Comparison of ENCODE assay signal across 39 mouse cellular contexts in the genomic region with DNA sequence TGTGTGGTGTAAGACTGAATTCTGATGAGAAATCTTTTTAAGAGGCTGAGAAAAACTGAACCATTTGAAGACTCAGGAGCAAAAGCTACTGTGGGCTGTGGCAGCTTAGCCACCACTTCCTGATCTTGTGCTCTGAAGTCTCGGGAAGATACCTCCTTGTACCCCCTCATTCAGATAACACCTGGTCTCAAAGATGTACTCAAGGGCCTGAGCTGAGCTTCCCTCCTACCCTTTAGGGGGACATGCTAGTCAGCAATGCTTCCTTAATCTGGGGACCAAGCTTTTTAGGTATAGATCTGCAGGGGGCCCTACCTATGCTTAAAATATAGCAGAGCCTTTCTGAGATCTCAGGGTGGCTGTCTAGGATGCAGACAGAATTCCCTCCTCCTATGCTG. TPM values are rescaled to one million over a fixed set of nuclear protein-coding genes. Genes with fewer than 3 reads are reported as not detected.
DNase-seq lines count a peak whose midpoint lies in the region; TF ChIP-seq lines count a peak whose summit lies in the region.
"Had no signal": no experiment of that assay in that cellular context is flagged by ENCODE, and none has a peak within 500 bp of the region (broad histone marks: within the 10 kb centered on the region; RNA-seq: fewer than 3 reads in every experiment).

No protein-coding gene starts in this region.

- TF ChIP-seq EP300 in MEL (IDR thresholded peaks at IDR 0.05; ENCODE audit: low read depth in 1 of 2, low read length in 2 of 2) = no peak

- no peak overlapping the region for H3K27ac ChIP-seq in MEL (ENCODE audit: control insufficient read depth, low read depth, low read length)
- peak overlapping the region; percentile 22; the same call in 1 of the 2 replicates for H3K27ac ChIP-seq in thymus, adult 2 months (ENCODE audit: control insufficient read depth, insufficient read depth, low read length)
- no peak overlapping the region for H3K27ac ChIP-seq in hindbrain, embryonic 10.5 days
- H3K27ac ChIP-seq: embryonic facial prominence, embryonic 13.5 days; forebrain, embryonic 10.5 days; hindbrain, embryonic 12.5 days; left cerebral cortex, adult 2 months; limb, embryonic 13.5 days; lung, embryonic 15.5 days; midbrain, embryonic 15.5 days; neural tube, embryonic 12.5 days had no signal

- H3K9ac ChIP-seq in MEL (ENCODE audit: control insufficient read depth, low read depth, low read length, poor library complexity, severe bottlenecking) = no peak overlapping the region
- H3K9ac ChIP-seq: embryonic facial prominence, embryonic 13.5 days; hindbrain, embryonic 12.5 days; limb, embryonic 13.5 days; lung, embryonic 15.5 days; midbrain, embryonic 15.5 days; neural tube, embryonic 12.5 days had no signal

- TF ChIP-seq POLR2A in MEL (IDR thresholded peaks at IDR 0.05; ENCODE audit: control insufficient read depth in 1 of 2, insufficient read depth in 1 of 2, low read depth in 1 of 2, low read length in 2 of 2, poor library complexity in 1 of 2) = no peak
- TF ChIP-seq POLR2A in thymus, adult 2 months (IDR thresholded peaks at IDR 0.05; ENCODE audit: control insufficient read depth, extremely low read depth, insufficient read depth, low read length, poor library complexity) = no peak

- H3K36me3 ChIP-seq in MEL (ENCODE audit: control insufficient read depth in 1 of 2, insufficient read depth in 2 of 2, low read length in 2 of 2) = no peaks in the 10 kb centered on the region
- H3K36me3 ChIP-seq in thymus, adult 2 months (ENCODE audit: control insufficient read depth, insufficient read depth, low read length) = no peaks in the 10 kb centered on the region
- no peaks in the 10 kb centered on the region for H3K36me3 ChIP-seq in hindbrain, embryonic 10.5 days
- H3K36me3 ChIP-seq: embryonic facial prominence, embryonic 13.5 days; forebrain, embryonic 10.5 days; hindbrain, embryonic 12.5 days; limb, embryonic 13.5 days; lung, embryonic 15.5 days; midbrain, embryonic 10.5 days; midbrain, embryonic 15.5 days; neural tube, embryonic 12.5 days had no signal

- H3K79me2 ChIP-seq in MEL (ENCODE audit: control insufficient read depth, insufficient read depth, low read length, poor library complexity) = no peaks in the 10 kb centered on the region; the same call in 1 of the 2 replicates

- peaks cover 4 to 10% of the 10 kb centered on the region in 2 experiments for H3K27me3 ChIP-seq in MEL (ENCODE audit: control insufficient read depth in 1 of 2, insufficient read depth in 2 of 2, low read length in 2 of 2)
- H3K27me3 ChIP-seq in thymus, adult 2 months (ENCODE audit: control insufficient read depth, insufficient read depth, low read length) = no peaks in the 10 kb centered on the region
- H3K27me3 ChIP-seq in hindbrain, embryonic 10.5 days (ENCODE audit: insufficient read depth, poor library complexity, severe bottlenecking) = no peaks in the 10 kb centered on the region
- H3K27me3 ChIP-seq: embryonic facial prominence, embryonic 13.5 days; hindbrain, embryonic 12.5 days; limb, embryonic 13.5 days; lung, embryonic 15.5 days; midbrain, embryonic 15.5 days; neural tube, embryonic 12.5 days had no signal

- DNase-seq in CD4-positive helper T cell, adult 2 months (ENCODE audit: low read depth, low spot score) = peak; percentile 7
- peak; percentile 3 for DNase-seq in MEL (ENCODE audit: low read depth, low spot score)
- DNase-seq in thymus, adult 2 months = peak; percentile 58
- peak; percentile 49 to 65 for DNase-seq in thymus, postnatal 36 days
- no peak for DNase-seq in hindbrain, embryonic 10.5 days (ENCODE audit: low spot score)
- no peak for DNase-seq in kidney, postnatal 14 days
- DNase-seq in frontal cortex, postnatal 25 days (ENCODE audit: low spot score in 2 of 2) = no peak
- DNase-seq: adrenal gland, postnatal 25 days; cerebellum, adult 11-12 months; cerebellum, adult 9-11 months; embryo, embryonic 11 days; heart, postnatal 14 days; kidney, adult 8-10 months; kidney, postnatal 10 days had no signal

- 4% methylated on average over 1 of the region's 1 CpGs for WGBS in thymus, adult 2 months
- WGBS in hindbrain, embryonic 10.5 days = 79% methylated on average over 1 of the region's 1 CpGs

- TF ChIP-seq CTCF in MEL (IDR thresholded peaks at IDR 0.05 in 2 of 3, conservative IDR thresholded peaks at IDR 0.05 in 1 of 3; ENCODE audit: control insufficient read depth in 1 of 3, insufficient read depth in 1 of 3, low read depth in 2 of 3, low read length in 3 of 3, poor library complexity in 1 of 3, severe bottlenecking in 1 of 3) = no peak
- no peak for TF ChIP-seq CTCF in thymus, adult 2 months (IDR thresholded peaks at IDR 0.05; ENCODE audit: borderline replicate concordance, control insufficient read depth, extremely low read depth, insufficient read depth, low read length, poor library complexity)

- peaks cover 0 to 5% of the 10 kb centered on the region in 2 experiments; a peak in 1 of 4 replicates for H3K4me1 ChIP-seq in MEL (ENCODE audit: control insufficient read depth in 1 of 2, insufficient read depth in 2 of 2, low read length in 2 of 2)
- H3K4me1 ChIP-seq in thymus, adult 2 months (replicated peaks; ENCODE audit: control insufficient read depth, insufficient read depth, low read length) = peaks cover 12% of the 10 kb centered on the region
- peaks cover 7% of the 10 kb centered on the region for H3K4me1 ChIP-seq in hindbrain, embryonic 10.5 days (replicated peaks)
- H3K4me1 ChIP-seq: embryonic facial prominence, embryonic 13.5 days; hindbrain, embryonic 12.5 days; limb, embryonic 13.5 days; lung, embryonic 15.5 days; midbrain, embryonic 15.5 days; neural tube, embryonic 12.5 days had no signal

- TF ChIP-seq RAD21 in MEL (IDR thresholded peaks at IDR 0.05; ENCODE audit: low read depth, low read length) = no peak

- no peaks in the 10 kb centered on the region for H3K9me3 ChIP-seq in MEL (replicated peaks; ENCODE audit: insufficient read depth, low read length)
- H3K9me3 ChIP-seq in hindbrain, embryonic 10.5 days = no peaks in the 10 kb centered on the region
- H3K9me3 ChIP-seq: embryonic facial prominence, embryonic 13.5 days; forebrain, embryonic 10.5 days; hindbrain, embryonic 12.5 days; limb, embryonic 13.5 days; lung, embryonic 15.5 days; midbrain, embryonic 10.5 days; midbrain, embryonic 15.5 days; neural tube, embryonic 12.5 days had no signal

- H3K4me3 ChIP-seq in MEL (ENCODE audit: control insufficient read depth in 1 of 2, insufficient read depth in 1 of 2, low read depth in 2 of 2, low read length in 2 of 2) = no peak overlapping the region
- H3K4me3 ChIP-seq in thymus, adult 2 months (ENCODE audit: control insufficient read depth, insufficient read depth, low read length) = no peak overlapping the region
- no peak overlapping the region for H3K4me3 ChIP-seq in hindbrain, embryonic 10.5 days
- H3K4me3 ChIP-seq: embryonic facial prominence, embryonic 13.5 days; forebrain, embryonic 10.5 days; hindbrain, embryonic 12.5 days; left cerebral cortex, adult 2 months; limb, embryonic 13.5 days; lung, embryonic 15.5 days; midbrain, embryonic 10.5 days; midbrain, embryonic 15.5 days; neural tube, embryonic 12.5 days had no signal

TF ChIP-seq in MEL, 35 proteins besides CTCF, POLR2A, EP300 and RAD21:
- TF ChIP-seq MAFK (IDR thresholded peaks at IDR 0.05; ENCODE audit: borderline replicate concordance, low read depth, low read length) (no peak), MAX (IDR thresholded peaks at IDR 0.05; ENCODE audit: low read length) (no peak), TBP (IDR thresholded peaks at IDR 0.05; ENCODE audit: low read depth, low read length) (no peak), CHD1 (IDR thresholded peaks at IDR 0.05; ENCODE audit: low read depth, low read length) (no peak), USF2 (IDR thresholded peaks at IDR 0.05; ENCODE audit: borderline replicate concordance in 1 of 2, insufficient read depth in 1 of 2, low read depth in 1 of 2, low read length in 2 of 2) (no peak), POLR2AphosphoS2 (IDR thresholded peaks at IDR 0.05; ENCODE audit: low read length) (no peak), UBTF (IDR thresholded peaks at IDR 0.05; ENCODE audit: borderline replicate concordance, insufficient read depth, low read depth, low read length) (no peak), MAZ (IDR thresholded peaks at IDR 0.05; ENCODE audit: low read depth, low read length) (no peak), MEF2A (IDR thresholded peaks at IDR 0.05; ENCODE audit: extremely low read depth, insufficient replicate concordance, low read depth, low read length, poor library complexity, severe bottlenecking) (no peak), HCFC1 (IDR thresholded peaks at IDR 0.05; ENCODE audit: low read depth, low read length) (no peak), TAL1 (IDR thresholded peaks at IDR 0.05; ENCODE audit: low read length) (no peak), E2F4 (IDR thresholded peaks at IDR 0.05; ENCODE audit: borderline replicate concordance, low read depth, low read length) (no peak), BHLHE40 (IDR thresholded peaks at IDR 0.05; ENCODE audit: borderline replicate concordance, low read depth, low read length) (no peak), USF1 (IDR thresholded peaks at IDR 0.05; ENCODE audit: low read depth, low read length) (no peak), KAT2A (conservative IDR thresholded peaks at IDR 0.05; ENCODE audit: low read depth, low read length) (no peak), ETS1 (IDR thresholded peaks at IDR 0.05; ENCODE audit: low read depth, low read length) (no peak), NRF1 (IDR thresholded peaks at IDR 0.05; ENCODE audit: insufficient read depth, low read depth, low read length, poor library complexity, severe bottlenecking) (no peak), RCOR1 (IDR thresholded peaks at IDR 0.05; ENCODE audit: low read depth, low read length) (no peak)

RNA-seq across cellular contexts. Expression of gene Gm17087, which starts 3.9 kb away (rescaled TPM):
- not detected in 2 replicates for total RNA-seq in MEL (2012; rRNA removed)
- polyA plus RNA-seq in MEL (2012; ENCODE audit: insufficient read depth in 1 of 2, insufficient read length in 2 of 2, low read depth in 1 of 2, low replicate concordance in 2 of 2, missing spikeins in 1 of 2) = under 1 TPM in 1 of 2 experiments, not detected in 1; 0.17 TPM
- polyA plus RNA-seq in thymus, adult 2 months (2012; rRNA removed) = not detected in 2 replicates
- polyA plus RNA-seq in hindbrain, embryonic 10.5 days (2016; fragmentation: Nextera tagmentation; extraction: Ambion mirVana) = not detected in 2 replicates
- total RNA-seq: adrenal gland, adult 18-20 months; adrenal gland, postnatal 25 days; CH12.LX; ES-E14; gastrocnemius, adult 8-10 months; heart, adult 8-10 months; heart, postnatal 14 days; layer of hippocampus, postnatal 14 days; left cerebral cortex, adult 2 months; left cerebral cortex, postnatal 36 days; megakaryocyte progenitor cell, adult 5-6 weeks had no signal
- polyA plus RNA-seq: embryonic facial prominence, embryonic 13.5 days; forebrain, embryonic 10.5 days; forebrain, embryonic 16.5 days; gonadal fat pad, adult 2 months; heart, embryonic 14.5 days; hindbrain, embryonic 12.5 days; intestine, embryonic 16.5 days; limb, embryonic 13.5 days; liver, embryonic 11.5 days; liver, embryonic 16.5 days; lung, embryonic 15.5 days; midbrain, embryonic 10.5 days; midbrain, embryonic 15.5 days; neural tube, embryonic 12.5 days; stomach, embryonic 14.5 days; testis, adult 2 months had no signal

RNA-seq across cellular contexts. Expression of gene Pde10a, which starts 37.7 kb away (rescaled TPM):
- 2.8 and 3.1 TPM in 2 replicates for total RNA-seq in MEL (2012; rRNA removed)
- polyA plus RNA-seq in MEL (2012; ENCODE audit: insufficient read depth in 1 of 2, insufficient read length in 2 of 2, low read depth in 1 of 2, low replicate concordance in 2 of 2, missing spikeins in 1 of 2) = 1 to 10 TPM in 1 of 2 experiments, not detected in 1; 6.9 TPM
- 4.8 and 4.9 TPM in 2 replicates for polyA plus RNA-seq in thymus, adult 2 months (2012; rRNA removed)
- polyA plus RNA-seq in hindbrain, embryonic 10.5 days (2016; fragmentation: Nextera tagmentation; extraction: Ambion mirVana) = 4.4 and 7.2 TPM in 2 replicates

Comparison
In these comparisons a context has a peak if more than half of its experiments do, and no peak if none do; other contexts are left out.
1. DNase-seq: peak in CD4-positive helper T cell, adult 2 months (single experiment), MEL (single experiment), thymus, adult 2 months (single experiment) and thymus, postnatal 36 days (2 of 2); none in hindbrain, embryonic 10.5 days (single experiment), kidney, postnatal 14 days (single experiment) and frontal cortex, postnatal 25 days (0 of 2).